Mouse (Mus musculus): ENCODE results near the gene Gm20388. TPM values are rescaled to one million over a fixed set of nuclear protein-coding genes. Genes with fewer than 3 reads are reported as not detected.
"Not testable (repeated sequence)": the region's sequence is repeated elsewhere in the genome, so short reads cannot be mapped to it uniquely, and the experiment has no call there.

The Gm20388 gene
- total RNA-seq, 2 experiments from 2014 or later = 8.8 TPM

DNA sequence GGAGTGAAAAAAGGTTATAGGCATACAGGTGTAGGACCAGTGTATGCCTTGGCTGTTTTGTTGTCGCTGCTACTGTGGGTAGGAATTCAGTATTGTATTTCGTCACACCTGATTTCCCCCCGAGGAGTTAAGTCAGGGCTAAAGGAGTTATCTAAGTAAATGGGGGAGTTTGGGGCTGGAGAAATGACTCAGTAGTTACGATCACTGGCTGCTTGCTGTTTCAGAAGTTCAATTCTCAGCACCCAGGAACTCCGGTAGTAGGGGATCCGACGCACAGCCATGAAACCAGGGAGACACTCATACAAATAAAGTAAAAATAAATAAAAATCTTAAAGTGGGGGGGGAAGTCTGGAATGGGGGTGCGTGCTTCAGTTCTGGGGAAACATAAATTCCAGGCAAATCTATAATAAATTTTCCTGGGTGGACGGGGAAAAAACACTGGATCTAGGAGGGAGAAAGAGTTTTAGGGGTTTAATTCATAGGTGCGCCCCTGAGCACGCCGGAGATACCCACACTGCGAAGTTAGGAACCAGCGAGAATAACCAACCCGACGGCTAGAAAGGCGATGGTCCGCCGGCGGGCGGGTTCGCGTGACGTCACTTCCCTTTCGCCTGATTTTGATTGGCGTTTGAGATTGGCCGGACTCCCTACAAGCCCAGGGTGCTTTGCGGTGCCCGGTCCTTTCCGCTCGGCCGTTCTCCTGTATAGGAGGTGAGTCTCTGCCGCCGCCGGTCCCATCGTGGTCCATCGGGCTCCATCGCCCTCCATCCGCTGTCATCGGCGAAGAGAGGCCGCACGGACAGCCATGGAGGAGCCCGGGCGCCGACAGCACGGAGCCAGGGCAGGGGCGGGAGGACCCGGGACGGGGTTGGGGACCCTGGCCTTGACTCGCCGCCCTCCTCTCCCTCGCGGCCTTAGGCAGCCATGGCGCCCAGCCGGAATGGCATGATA is 3191.4 kb downstream of the Gm20388 start, which contains the start of gene Rpl13:
TSS of gene Rpl13 (plus strand) at position 616 of the 951 bp plus-strand sequence.
- peak; percentile 91 to 94 for DNase-seq (ENCODE audit: extremely low spot score in 1 of 2, low spot score in 1 of 2)

GRCm38 (mm10) chr8:123102855-123103254 is 3192.2 kb downstream of the Gm20388 start:
- DNase-seq (ENCODE audit: extremely low spot score in 1 of 2, low spot score in 1 of 2) = not testable (repeated sequence)

- no peak for DNase-seq (ENCODE audit: extremely low spot score in 1 of 2, low spot score in 1 of 2)
Observed at GRCm38 (mm10) chr8:123103285-123103684, 3192.6 kb downstream of the Gm20388 start.

DNA sequence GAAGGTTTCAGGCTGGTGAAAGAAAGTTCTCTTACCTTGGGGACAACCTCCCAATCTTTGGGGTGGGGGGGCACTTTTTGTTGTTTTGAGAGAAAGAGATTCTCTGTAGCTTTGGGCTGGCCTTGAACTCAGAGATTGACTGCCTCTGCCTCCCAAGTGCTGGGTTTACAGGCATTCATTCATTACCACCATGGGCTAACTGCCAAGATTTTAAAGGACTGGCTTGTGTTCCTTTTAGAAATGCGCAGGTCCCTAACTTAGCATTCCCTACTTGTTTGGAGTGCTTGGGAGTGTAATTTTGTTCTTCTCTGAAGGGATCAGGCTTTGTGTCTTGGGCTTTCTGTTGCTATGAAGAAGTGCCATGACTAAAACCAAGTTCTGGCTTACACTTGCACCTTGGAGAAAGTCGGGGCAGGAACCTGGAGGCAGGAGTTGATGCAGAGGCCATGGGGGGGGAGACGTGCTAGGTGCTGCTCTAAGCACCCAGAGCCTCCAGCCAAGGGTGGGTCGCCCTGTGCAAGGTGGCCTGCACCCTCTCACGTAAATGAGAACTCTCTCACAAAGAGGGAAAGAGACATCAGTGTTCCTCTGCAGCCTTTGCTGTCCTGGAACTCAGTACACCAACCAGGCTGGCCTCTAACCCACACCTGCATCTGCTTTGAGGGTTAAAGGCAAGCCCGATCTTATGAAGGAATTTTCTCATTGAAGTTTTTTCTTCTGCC is 3193.6 kb downstream of the Gm20388 start:
- DNase-seq (ENCODE audit: extremely low spot score in 1 of 2, low spot score in 1 of 2) = no peak

DNA sequence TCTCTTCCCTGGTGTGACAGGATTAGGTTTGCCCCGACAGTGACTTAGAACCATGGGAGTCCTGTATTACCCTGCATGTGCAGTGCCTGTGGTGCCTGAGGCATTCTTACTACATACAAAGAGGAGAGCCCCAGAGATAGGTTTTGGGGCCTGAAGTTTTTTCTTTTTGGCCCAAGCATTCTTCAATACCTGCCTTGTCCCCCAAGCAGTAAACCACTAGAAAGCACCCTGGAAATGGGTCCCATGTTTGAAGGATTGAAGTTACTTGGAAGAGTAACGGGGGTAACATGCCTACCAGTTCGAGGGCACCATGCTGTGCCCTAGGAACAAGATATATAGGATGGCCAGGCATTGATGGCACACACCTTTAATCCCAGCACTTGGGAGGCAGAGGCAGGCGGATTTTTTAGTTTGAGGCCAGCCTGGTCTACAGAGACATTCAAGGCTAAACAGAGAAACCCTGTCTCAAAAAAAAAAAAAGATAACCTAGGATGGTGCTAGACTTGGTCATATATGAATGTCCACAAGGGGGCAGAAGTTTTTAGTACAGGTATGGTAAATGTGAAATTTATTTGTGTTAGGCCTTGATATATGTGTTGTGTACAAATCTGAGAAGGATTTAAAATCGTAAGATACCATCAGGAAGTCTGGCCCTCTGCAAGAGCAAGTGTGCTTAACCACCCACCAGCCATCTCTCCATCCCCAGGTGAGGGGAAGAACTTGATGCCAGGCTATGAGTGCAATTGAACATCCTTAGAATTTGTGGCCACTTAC is 3195.1 kb downstream of the Gm20388 start:
- DNase-seq (ENCODE audit: extremely low spot score in 1 of 2, low spot score in 1 of 2) = no peak

- DNase-seq (ENCODE audit: extremely low spot score in 1 of 2, low spot score in 1 of 2) = no peak
Observed at GRCm38 (mm10) chr8:123106531-123106930, 3195.9 kb downstream of the Gm20388 start.

GRCm38 (mm10) chr8:123108010-123108409 is 3197.4 kb downstream of the Gm20388 start:
- DNase-seq (ENCODE audit: extremely low spot score in 1 of 2, low spot score in 1 of 2) = no peak

GRCm38 (mm10) chr8:123108953-123109352 is 3198.3 kb downstream of the Gm20388 start:
- DNase-seq (ENCODE audit: extremely low spot score in 1 of 2, low spot score in 1 of 2) = no peak

DNA sequence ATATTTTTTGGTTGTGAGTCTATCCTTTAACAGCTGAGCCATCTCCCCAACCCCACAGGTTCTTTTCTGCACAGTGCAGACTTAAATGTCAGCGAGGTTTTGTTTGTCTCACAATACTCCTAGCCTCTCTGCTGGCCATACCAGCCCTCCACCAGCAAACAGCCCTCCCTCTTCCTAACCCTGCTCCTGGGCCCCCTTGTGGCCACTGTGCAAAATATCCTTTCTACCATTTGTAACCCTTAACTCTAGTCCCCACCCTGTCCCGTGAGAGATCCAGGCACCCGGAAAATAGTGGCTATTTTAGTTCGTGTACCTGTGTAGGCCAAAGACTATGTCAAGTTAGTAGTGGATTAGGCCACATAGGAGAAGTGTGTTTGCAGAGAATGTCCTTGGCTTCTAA is 3200.0 kb downstream of the Gm20388 start:
- peak in 1 of 2 experiments; percentile 52 for DNase-seq (ENCODE audit: extremely low spot score in 1 of 2, low spot score in 1 of 2)

DNA sequence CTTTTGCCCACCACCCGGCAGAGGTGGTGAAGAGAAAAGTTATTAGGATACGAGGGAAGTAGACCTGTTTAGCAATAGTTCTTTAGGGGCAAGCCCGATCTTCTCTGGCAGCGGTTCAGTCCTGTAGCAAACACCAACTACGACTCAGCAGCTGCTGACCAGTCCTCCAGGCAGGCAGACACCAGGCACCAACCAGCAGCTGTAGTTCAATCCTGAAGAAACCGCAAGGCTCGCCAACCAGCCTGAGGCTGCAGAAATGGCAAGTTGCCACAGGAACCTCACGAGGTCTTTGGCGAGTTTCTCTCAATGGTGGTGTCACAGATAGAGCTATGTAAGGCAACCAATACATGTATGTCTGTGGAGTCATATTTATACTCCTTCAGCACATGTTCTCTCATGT is 3202.3 kb downstream of the Gm20388 start:
- DNase-seq (ENCODE audit: extremely low spot score in 1 of 2, low spot score in 1 of 2) = no peak

DNA sequence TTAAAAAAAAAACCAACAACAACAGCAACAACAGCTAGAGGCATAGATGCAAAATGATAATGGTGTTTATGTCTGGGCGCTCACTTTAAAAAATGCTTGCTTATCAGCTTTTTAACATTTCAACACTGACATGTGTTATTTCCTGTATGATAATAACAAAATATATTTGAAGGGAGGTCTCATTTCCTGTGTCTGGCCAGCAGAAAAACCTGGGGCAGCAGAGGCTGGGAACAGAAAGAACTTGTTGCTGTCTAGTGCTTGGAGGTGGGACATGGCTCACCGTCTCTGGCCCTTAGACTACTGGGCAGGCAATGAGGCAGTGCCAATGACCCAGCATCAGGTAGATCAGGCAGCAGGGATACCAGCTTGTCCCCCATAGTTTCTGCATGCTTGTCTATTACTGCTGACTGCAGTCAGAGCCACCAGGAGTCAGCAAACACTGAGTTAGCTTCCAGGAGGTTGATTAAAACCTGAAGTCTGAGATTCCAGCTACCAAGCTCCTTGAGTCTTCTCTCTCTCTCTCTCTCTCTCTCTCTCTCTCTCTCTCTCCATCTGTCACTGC is 3203.3 kb downstream of the Gm20388 start:
- DNase-seq (ENCODE audit: extremely low spot score in 1 of 2, low spot score in 1 of 2) = no peak

GRCm38 (mm10) chr8:123114644-123115043 is 3204.0 kb downstream of the Gm20388 start:
- DNase-seq (ENCODE audit: extremely low spot score in 1 of 2, low spot score in 1 of 2) = no peak

DNA sequence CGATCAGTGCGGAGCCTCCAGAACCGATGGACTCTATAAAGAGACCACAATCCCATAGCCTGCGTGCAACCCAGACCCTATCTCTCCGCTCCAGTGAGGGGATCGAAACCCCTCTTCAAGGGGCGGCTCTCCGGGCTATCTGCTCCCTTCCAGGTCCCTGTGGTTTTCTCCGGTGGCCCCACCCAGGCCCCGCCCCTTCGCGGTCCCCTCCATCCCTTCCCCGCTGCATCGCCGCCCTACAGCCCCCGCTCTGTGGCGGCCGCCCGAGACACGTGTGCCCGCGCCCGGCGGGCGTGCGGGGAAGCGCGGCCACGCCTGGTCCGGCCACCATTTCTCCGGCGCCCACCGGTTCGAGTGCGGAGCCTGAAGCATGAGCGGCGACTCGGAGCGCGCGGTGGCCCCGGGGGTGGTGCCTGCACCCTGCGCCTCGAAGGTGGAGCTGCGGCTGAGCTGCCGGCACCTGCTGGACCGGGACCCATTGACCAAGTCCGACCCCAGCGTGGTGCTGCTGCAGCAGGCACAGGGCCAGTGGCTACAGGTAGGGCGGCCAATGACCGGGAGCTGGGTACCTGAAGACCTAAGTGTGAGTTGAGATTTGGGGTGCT is 3206.6 kb downstream of the Gm20388 start, which contains the start of gene Cpne7:
TSS of gene Cpne7 (plus strand) at position 248 of the 605 bp plus-strand sequence.
- DNase-seq (ENCODE audit: extremely low spot score in 1 of 2, low spot score in 1 of 2) = no peak

DNA sequence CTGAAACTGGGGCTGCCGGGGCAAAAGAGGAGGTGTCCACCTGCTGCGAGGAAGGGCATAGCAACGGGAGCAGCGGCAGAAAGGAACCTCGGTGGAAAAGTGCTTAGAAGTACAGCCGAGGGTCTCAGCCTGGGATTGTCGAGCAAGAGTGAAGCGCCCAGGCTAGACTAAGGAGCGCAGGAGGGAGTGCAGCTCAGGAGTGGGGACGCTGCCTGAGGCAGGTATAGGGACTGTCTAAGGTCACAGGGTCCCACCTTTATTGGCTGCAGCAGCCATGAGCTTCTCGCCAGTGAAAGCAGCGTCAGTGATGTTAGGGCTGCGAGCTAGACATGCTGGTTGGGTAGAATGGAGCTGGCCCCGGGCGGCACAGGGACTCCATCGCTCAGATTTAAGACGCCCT is 3207.1 kb downstream of the Gm20388 start:
- no peak for DNase-seq (ENCODE audit: extremely low spot score in 1 of 2, low spot score in 1 of 2)

DNA sequence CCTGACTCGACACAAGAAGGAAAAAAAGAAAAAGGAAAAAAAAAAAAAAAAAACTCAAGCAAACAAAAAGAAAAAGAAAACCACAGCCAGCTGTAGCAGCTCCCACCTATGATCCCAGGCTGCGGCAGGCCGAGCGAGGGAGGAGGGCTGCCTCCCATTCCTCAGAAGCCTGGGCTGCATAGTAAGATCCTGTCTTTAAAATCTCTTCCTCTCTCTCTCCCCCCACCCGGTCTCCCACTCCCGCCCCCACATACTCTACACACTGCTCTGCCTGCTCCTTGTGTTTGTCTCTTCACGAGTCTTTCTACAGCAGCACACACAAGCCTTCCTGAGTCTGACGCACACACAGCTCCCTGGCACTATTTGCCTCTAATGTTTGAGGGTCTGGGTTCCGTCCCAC is 3211.4 kb downstream of the Gm20388 start:
- DNase-seq (ENCODE audit: extremely low spot score in 1 of 2, low spot score in 1 of 2) = no peak

- DNase-seq (ENCODE audit: extremely low spot score in 1 of 2, low spot score in 1 of 2) = no peak
Observed at GRCm38 (mm10) chr8:123122670-123123069, 3212.0 kb downstream of the Gm20388 start.

DNA sequence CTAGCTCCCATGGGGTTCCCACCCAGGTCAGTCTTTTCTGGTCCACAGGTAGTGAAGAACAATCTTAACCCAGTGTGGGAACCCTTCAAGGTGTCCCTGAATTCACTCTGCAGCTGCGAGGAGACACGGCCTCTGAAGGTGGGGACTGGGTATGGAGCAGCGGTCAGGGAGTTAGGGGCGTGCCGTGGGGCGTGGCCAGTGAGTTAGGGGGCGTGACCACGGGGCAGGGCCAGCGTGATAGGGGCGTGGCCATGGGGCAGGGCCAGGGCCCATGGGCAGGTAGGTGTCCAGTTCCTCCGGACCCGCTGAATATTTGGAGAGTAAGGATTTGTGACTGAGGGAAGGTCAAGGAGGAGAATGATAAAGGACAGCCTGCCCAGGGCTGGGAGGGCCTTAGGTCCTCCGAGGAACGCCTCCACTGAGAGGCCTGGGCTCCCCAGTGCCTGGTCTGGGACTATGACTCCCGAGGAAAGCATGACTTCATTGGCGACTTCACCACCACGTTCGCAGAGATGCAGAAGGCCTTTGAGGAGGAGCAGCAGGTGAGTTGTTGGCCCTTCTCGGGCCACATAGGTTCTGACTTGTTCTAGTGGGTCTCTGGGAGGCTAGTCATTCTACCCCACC is 3215.7 kb downstream of the Gm20388 start:
- DNase-seq (ENCODE audit: extremely low spot score in 1 of 2, low spot score in 1 of 2) = no peak

- DNase-seq (ENCODE audit: extremely low spot score in 1 of 2, low spot score in 1 of 2) = no peak
Observed at GRCm38 (mm10) chr8:123131041-123131440, 3220.4 kb downstream of the Gm20388 start.

DNA sequence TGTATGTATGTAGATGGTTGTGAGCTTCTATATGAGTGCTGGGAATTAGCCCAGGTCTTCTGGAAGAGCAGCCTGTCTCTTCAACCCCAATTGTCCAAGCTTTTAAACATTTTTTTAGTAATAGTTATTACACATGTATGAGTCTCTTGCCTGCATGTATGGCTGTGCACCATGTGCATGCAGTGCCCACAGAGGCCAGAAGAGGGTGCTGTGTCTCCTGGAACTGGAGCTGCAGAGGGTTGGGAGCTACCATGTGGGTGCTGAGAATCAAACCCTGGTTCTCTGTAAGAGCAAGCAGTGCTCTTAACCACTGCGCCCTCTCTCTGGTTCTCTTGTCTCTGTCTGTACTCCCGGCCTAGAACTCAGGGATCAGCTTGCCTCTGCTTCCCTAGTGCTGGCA is 3222.3 kb downstream of the Gm20388 start:
- no peak for DNase-seq (ENCODE audit: extremely low spot score in 1 of 2, low spot score in 1 of 2)
